Mouse (Mus musculus): ENCODE results near the gene Gm20547. TPM values are rescaled to one million over a fixed set of nuclear protein-coding genes. Genes with fewer than 3 reads are reported as not detected.

Gm20547 gene
- total and polyA plus RNA-seq, 2 experiments: 0.09 TPM; not detected in 1

GRCm38 (mm10) chr17:34849722-34850516, 31.9 kb downstream of the Gm20547 start, which contains the start of the genes Skiv2l and Nelfe:
Skiv2l (minus strand) TSS chr17:34850210.
Nelfe (plus strand) TSS chr17:34850391.
- TF ChIP-seq POLR2A (IDR thresholded peaks at IDR 0.05; ENCODE audit: extremely low read depth, insufficient read depth, low read length): 0 out of 2 replicates have a peak, but pooled peaks have one; percentile 33
- 0 out of 2 replicates have a peak, but pooled peaks have one; percentile 8 for TF ChIP-seq CTCF (IDR thresholded peaks at IDR 0.05; ENCODE audit: low read depth, low read length)
- no peaks in the 10 kb centered on the region; the same call in 1 of the 2 replicates for H3K79me2 ChIP-seq (ENCODE audit: control insufficient read depth, insufficient read depth, low read length)
- H3K27me3 ChIP-seq (ENCODE audit: control insufficient read depth, insufficient read depth, low read length): no peaks in the 10 kb centered on the region
- H3K4me3 ChIP-seq (ENCODE audit: insufficient read depth, low read depth, low read length): peak within 1 kb of the TSS; percentile 83
- H3K27ac ChIP-seq (replicated peaks; ENCODE audit: insufficient read depth, low read depth, low read length): peak within 1 kb of the TSS; percentile 77
- H3K36me3 ChIP-seq (ENCODE audit: control insufficient read depth, insufficient read depth, low read length): peaks cover 10% of the 10 kb centered on the region
- peak; percentile 82 for DNase-seq (ENCODE audit: extremely low read depth, low read depth, low spot score)
- H3K9ac ChIP-seq (ENCODE audit: low read depth, low read length): peak within 1 kb of the TSS; percentile 84
- under 1% methylated on average over 65 of the region's 65 CpGs for WGBS
- peaks cover 27% of the 10 kb centered on the region; the same call in 1 of the 2 replicates for H3K4me1 ChIP-seq (ENCODE audit: control insufficient read depth, insufficient read depth, low read length)

GRCm38 (mm10) chr17:34847615-34848014, 34.2 kb downstream of the Gm20547 start:
- Histone ChIP-seq H3K9ac (ENCODE audit: low read depth, low read length) (no peak overlapping the region), H3K79me2 (ENCODE audit: control insufficient read depth, insufficient read depth, low read length) (no peaks in the 10 kb centered on the region; the same call in 1 of the 2 replicates), H3K4me3 (ENCODE audit: insufficient read depth, low read depth, low read length) (no peak overlapping the region), H3K27ac (replicated peaks; ENCODE audit: insufficient read depth, low read depth, low read length) (no peak overlapping the region), H3K36me3 (ENCODE audit: control insufficient read depth, insufficient read depth, low read length) (peaks cover 18% of the 10 kb centered on the region), H3K27me3 (ENCODE audit: control insufficient read depth, insufficient read depth, low read length) (no peaks in the 10 kb centered on the region), H3K4me1 (ENCODE audit: control insufficient read depth, insufficient read depth, low read length) (peaks cover 15% of the 10 kb centered on the region; the same call in 1 of the 2 replicates)
- 98% methylated on average over 7 of the region's 7 CpGs for WGBS
- no peak for DNase-seq (ENCODE audit: extremely low read depth, low read depth, low spot score)
- TF ChIP-seq POLR2A (IDR thresholded peaks at IDR 0.05; ENCODE audit: extremely low read depth, insufficient read depth, low read length): no peak
- TF ChIP-seq CTCF (IDR thresholded peaks at IDR 0.05; ENCODE audit: low read depth, low read length): no peak

GRCm38 (mm10) chr17:34847192-34847591, 34.6 kb downstream of the Gm20547 start:
- 97% methylated on average over 6 of the region's 6 CpGs for WGBS

GRCm38 (mm10) chr17:34844884-34845283, 37.0 kb downstream of the Gm20547 start:
- DNase-seq (ENCODE audit: extremely low read depth, low read depth, low spot score): no peak
- peaks cover 18% of the 10 kb centered on the region for H3K36me3 ChIP-seq (ENCODE audit: control insufficient read depth, insufficient read depth, low read length)
- no peak overlapping the region for H3K4me3 ChIP-seq (ENCODE audit: insufficient read depth, low read depth, low read length)
- H3K79me2 ChIP-seq (ENCODE audit: control insufficient read depth, insufficient read depth, low read length): no peaks in the 10 kb centered on the region; the same call in 1 of the 2 replicates
- no peak for TF ChIP-seq POLR2A (IDR thresholded peaks at IDR 0.05; ENCODE audit: extremely low read depth, insufficient read depth, low read length)
- no peak for TF ChIP-seq CTCF (IDR thresholded peaks at IDR 0.05; ENCODE audit: low read depth, low read length)
- 95% methylated on average over 13 of the region's 13 CpGs for WGBS
- H3K9ac ChIP-seq (ENCODE audit: low read depth, low read length): no peak overlapping the region
- H3K4me1 ChIP-seq (ENCODE audit: control insufficient read depth, insufficient read depth, low read length): peaks cover 4% of the 10 kb centered on the region; the same call in 1 of the 2 replicates
- no peak overlapping the region for H3K27ac ChIP-seq (replicated peaks; ENCODE audit: insufficient read depth, low read depth, low read length)
- H3K27me3 ChIP-seq (ENCODE audit: control insufficient read depth, insufficient read depth, low read length): no peaks in the 10 kb centered on the region

More at GRCm38 (mm10) chr17:34847192-34847591, 34.6 kb downstream of the Gm20547 start:
- H3K27me3 ChIP-seq (ENCODE audit: control insufficient read depth, insufficient read depth, low read length): no peaks in the 10 kb centered on the region
- H3K36me3 ChIP-seq (ENCODE audit: control insufficient read depth, insufficient read depth, low read length): peaks cover 18% of the 10 kb centered on the region
- DNase-seq (ENCODE audit: extremely low read depth, low read depth, low spot score): no peak
- no peak overlapping the region for H3K9ac ChIP-seq (ENCODE audit: low read depth, low read length)
- peaks cover 13% of the 10 kb centered on the region; the same call in 1 of the 2 replicates for H3K4me1 ChIP-seq (ENCODE audit: control insufficient read depth, insufficient read depth, low read length)
- H3K27ac ChIP-seq (replicated peaks; ENCODE audit: insufficient read depth, low read depth, low read length): no peak overlapping the region
- no peaks in the 10 kb centered on the region; the same call in 1 of the 2 replicates for H3K79me2 ChIP-seq (ENCODE audit: control insufficient read depth, insufficient read depth, low read length)
- H3K4me3 ChIP-seq (ENCODE audit: insufficient read depth, low read depth, low read length): no peak overlapping the region
- TF ChIP-seq POLR2A (IDR thresholded peaks at IDR 0.05; ENCODE audit: extremely low read depth, insufficient read depth, low read length) (no peak), CTCF (IDR thresholded peaks at IDR 0.05; ENCODE audit: low read depth, low read length) (no peak)

GRCm38 (mm10) chr17:34840736-34841307, 41.0 kb downstream of the Gm20547 start:
- no peak for DNase-seq (ENCODE audit: extremely low read depth, low read depth, low spot score)
- peaks cover 10% of the 10 kb centered on the region for H3K36me3 ChIP-seq (ENCODE audit: control insufficient read depth, insufficient read depth, low read length)
- H3K4me3 ChIP-seq (ENCODE audit: insufficient read depth, low read depth, low read length): no peak overlapping the region
- no peak overlapping the region for H3K27ac ChIP-seq (replicated peaks; ENCODE audit: insufficient read depth, low read depth, low read length)
- peaks cover 11% of the 10 kb centered on the region for H3K4me1 ChIP-seq (ENCODE audit: control insufficient read depth, insufficient read depth, low read length)
- H3K79me2 ChIP-seq (ENCODE audit: control insufficient read depth, insufficient read depth, low read length): peaks cover 5% of the 10 kb centered on the region
- H3K9ac ChIP-seq (ENCODE audit: low read depth, low read length): no peak overlapping the region
- WGBS: 85% methylated on average over 6 of the region's 6 CpGs
- H3K27me3 ChIP-seq (ENCODE audit: control insufficient read depth, insufficient read depth, low read length): no peaks in the 10 kb centered on the region
- TF ChIP-seq POLR2A (IDR thresholded peaks at IDR 0.05; ENCODE audit: extremely low read depth, insufficient read depth, low read length): no peak
- no peak for TF ChIP-seq CTCF (IDR thresholded peaks at IDR 0.05; ENCODE audit: low read depth, low read length)
